32 mouse cellular contexts compared by ENCODE assay signal in genomic region chr16:26100167-26100566, GRCm38 (mm10). TPM values are rescaled to one million over a fixed set of nuclear protein-coding genes. Genes with fewer than 3 reads are reported as not detected.
A peak's percentile ranks its signal among the peaks of the same experiment; 100 is the strongest.
DNase-seq lines count a peak whose midpoint lies in the region; ATAC-seq and TF ChIP-seq lines count a peak whose summit lies in the region.
"Had no signal": no experiment of that assay in that cellular context is flagged by ENCODE, and none has a peak within 500 bp of the region (broad histone marks: within the 10 kb centered on the region; RNA-seq: fewer than 3 reads in every experiment).

No protein-coding gene starts in this region.

- no peak overlapping the region for H3K4me3 ChIP-seq in kidney, adult 2 months (ENCODE audit: insufficient read depth, low read depth, low read length)
- H3K4me3 ChIP-seq in kidney, embryonic 14.5 days (ENCODE audit: low read length), result no peak overlapping the region
- no peak overlapping the region for H3K4me3 ChIP-seq in midbrain, postnatal 0 days (ENCODE audit: low read depth, low read length)
- H3K4me3 ChIP-seq in midbrain, embryonic 13.5 days (replicated peaks), result no peak overlapping the region
- no peak overlapping the region for H3K4me3 ChIP-seq in myocyte
- H3K4me3 ChIP-seq: embryonic facial prominence, embryonic 12.5 days; forebrain, embryonic 13.5 days; gastrocnemius, adult 2 months; hindbrain, embryonic 13.5 days; limb, embryonic 13.5 days; lung, embryonic 15.5 days; midbrain, embryonic 12.5 days; neural tube, embryonic 13.5 days had no signal

- H3K9ac ChIP-seq in kidney, embryonic 14.5 days (ENCODE audit: low read depth, low read length), result no peak overlapping the region
- H3K9ac ChIP-seq in midbrain, postnatal 0 days (replicated peaks; ENCODE audit: low read length, poor library complexity, severe bottlenecking), result no peak overlapping the region
- H3K9ac ChIP-seq in midbrain, embryonic 13.5 days (replicated peaks), result no peak overlapping the region
- H3K9ac ChIP-seq: embryonic facial prominence, embryonic 12.5 days; forebrain, embryonic 13.5 days; hindbrain, embryonic 13.5 days; limb, embryonic 13.5 days; lung, embryonic 15.5 days; midbrain, embryonic 12.5 days; neural tube, embryonic 13.5 days had no signal

- no peaks in the 10 kb centered on the region for H3K27me3 ChIP-seq in kidney, adult 2 months (replicated peaks; ENCODE audit: control insufficient read depth, insufficient read depth, low read length)
- H3K27me3 ChIP-seq in kidney, embryonic 14.5 days (ENCODE audit: control insufficient read depth, insufficient read depth, low read length), result no peaks in the 10 kb centered on the region
- H3K27me3 ChIP-seq in midbrain, postnatal 0 days (ENCODE audit: insufficient read depth, low read length), result no peaks in the 10 kb centered on the region; the same call in 1 of the 2 replicates
- peaks cover 21% of the 10 kb centered on the region for H3K27me3 ChIP-seq in midbrain, embryonic 13.5 days
- no peaks in the 10 kb centered on the region for H3K27me3 ChIP-seq in myocyte (ENCODE audit: control insufficient read depth, insufficient read depth, insufficient read length)
- H3K27me3 ChIP-seq: embryonic facial prominence, embryonic 12.5 days; limb, embryonic 13.5 days; lung, embryonic 15.5 days; Patski had no signal

- H3ac ChIP-seq in myocyte (ENCODE audit: control insufficient read depth, insufficient read length), result no peak overlapping the region

- no peak overlapping the region for H3K4me2 ChIP-seq in kidney, embryonic 14.5 days (replicated peaks; ENCODE audit: low read depth, low read length)
- H3K4me2 ChIP-seq in midbrain, postnatal 0 days (ENCODE audit: low read depth, low read length, poor library complexity, severe bottlenecking), result no peak overlapping the region
- H3K4me2 ChIP-seq in midbrain, embryonic 13.5 days (replicated peaks), result no peak overlapping the region
- H3K4me2 ChIP-seq in myocyte (ENCODE audit: low read depth), result no peak overlapping the region
- H3K4me2 ChIP-seq: embryonic facial prominence, embryonic 12.5 days; forebrain, embryonic 13.5 days; heart, embryonic 11.5 days; hindbrain, embryonic 13.5 days; limb, embryonic 13.5 days; liver, embryonic 11.5 days; lung, embryonic 15.5 days; midbrain, embryonic 12.5 days; neural tube, embryonic 13.5 days had no signal

- H3K9me3 ChIP-seq in kidney, embryonic 14.5 days (ENCODE audit: control insufficient read depth, low read length), result no peaks in the 10 kb centered on the region
- H3K9me3 ChIP-seq in midbrain, postnatal 0 days (ENCODE audit: low read length), result no peaks in the 10 kb centered on the region
- no peaks in the 10 kb centered on the region for H3K9me3 ChIP-seq in midbrain, embryonic 13.5 days
- H3K9me3 ChIP-seq: embryonic facial prominence, embryonic 12.5 days; forebrain, embryonic 13.5 days; hindbrain, embryonic 13.5 days; limb, embryonic 13.5 days; lung, embryonic 15.5 days; midbrain, embryonic 12.5 days; neural tube, embryonic 13.5 days had no signal

- H3K79me2 ChIP-seq in myocyte (ENCODE audit: control insufficient read depth, insufficient read depth), result no peaks in the 10 kb centered on the region

- ATAC-seq in kidney, embryonic 14.5 days (ENCODE audit: low FRiP score, low TSS enrichment), result no peak
- ATAC-seq in midbrain, postnatal 0 days (ENCODE audit: low FRiP score), result no peak
- no peak for ATAC-seq in midbrain, embryonic 13.5 days
- ATAC-seq: forebrain, embryonic 13.5 days; Patski had no signal

- TF ChIP-seq CTCF in kidney, adult 2 months (conservative IDR thresholded peaks at IDR 0.05; ENCODE audit: insufficient read depth, insufficient read length, low read depth, low read length), result no peak
- no peak for TF ChIP-seq CTCF in midbrain, postnatal 0 days (IDR thresholded peaks at IDR 0.05)

- TF ChIP-seq POLR2A in kidney, adult 2 months (IDR thresholded peaks at IDR 0.05; ENCODE audit: low read depth, low read length), result no peak
- no peak for TF ChIP-seq POLR2A in myocyte (IDR thresholded peaks at IDR 0.05; ENCODE audit: insufficient read length, low read depth)

- H3K4me1 ChIP-seq in kidney, adult 2 months (ENCODE audit: control insufficient read depth, insufficient read depth, low read length), result peaks cover 26% of the 10 kb centered on the region; the same call in 1 of the 2 replicates
- H3K4me1 ChIP-seq in kidney, embryonic 14.5 days (ENCODE audit: control insufficient read depth, insufficient read depth, low read length), result 0 out of 2 replicates have a peak, but pooled peaks cover 8% of the 10 kb centered on the region
- H3K4me1 ChIP-seq in midbrain, postnatal 0 days (ENCODE audit: insufficient read depth, low read length), result no peaks in the 10 kb centered on the region
- H3K4me1 ChIP-seq in midbrain, embryonic 13.5 days (replicated peaks), result 0 out of 2 replicates have a peak, but pooled peaks cover 6% of the 10 kb centered on the region
- H3K4me1 ChIP-seq: forebrain, embryonic 13.5 days; hindbrain, embryonic 13.5 days; midbrain, embryonic 12.5 days; neural tube, embryonic 13.5 days had no signal

- 37% methylated on average over 4 of the region's 4 CpGs for WGBS in kidney, adult 2 months
- WGBS in kidney, embryonic 14.5 days, result 62% methylated on average over 4 of the region's 4 CpGs
- WGBS in midbrain, postnatal 0 days, result 32% methylated on average over 4 of the region's 4 CpGs
- WGBS in midbrain, embryonic 13.5 days, result 38% methylated on average over 4 of the region's 4 CpGs

- H3K36me3 ChIP-seq in kidney, adult 2 months (ENCODE audit: control insufficient read depth, insufficient read depth, low read length), result peaks cover 1% of the 10 kb centered on the region; the same call in 1 of the 2 replicates
- H3K36me3 ChIP-seq in kidney, embryonic 14.5 days (ENCODE audit: control insufficient read depth, insufficient read depth, low read length), result no peaks in the 10 kb centered on the region
- H3K36me3 ChIP-seq in midbrain, postnatal 0 days (ENCODE audit: insufficient read depth, low read length), result no peaks in the 10 kb centered on the region
- no peaks in the 10 kb centered on the region for H3K36me3 ChIP-seq in midbrain, embryonic 13.5 days
- H3K36me3 ChIP-seq in myocyte (ENCODE audit: control insufficient read depth, insufficient read depth), result no peaks in the 10 kb centered on the region
- H3K36me3 ChIP-seq: embryonic facial prominence, embryonic 12.5 days; G1E; hindbrain, embryonic 13.5 days; limb, embryonic 13.5 days; lung, embryonic 15.5 days; midbrain, embryonic 12.5 days; neural tube, embryonic 13.5 days had no signal

- peak overlapping the region; percentile 67; the same call in 1 of the 2 replicates for H3K27ac ChIP-seq in kidney, adult 2 months (ENCODE audit: insufficient read depth, low read depth, low read length)
- no peak overlapping the region for H3K27ac ChIP-seq in kidney, embryonic 14.5 days (ENCODE audit: low read depth, low read length)
- no peak overlapping the region for H3K27ac ChIP-seq in midbrain, postnatal 0 days (ENCODE audit: low read depth, low read length)
- H3K27ac ChIP-seq in midbrain, embryonic 13.5 days, result no peak overlapping the region
- H3K27ac ChIP-seq: embryonic facial prominence, embryonic 12.5 days; forebrain, embryonic 13.5 days; gastrocnemius, adult 2 months; hindbrain, embryonic 13.5 days; limb, embryonic 13.5 days; lung, embryonic 15.5 days; midbrain, embryonic 12.5 days; neural tube, embryonic 13.5 days had no signal

- peak; percentile 18 for DNase-seq in embryo, embryonic 10.5 days (ENCODE audit: low spot score)
- DNase-seq in embryo, embryonic 9.5 days (ENCODE audit: extremely low spot score), result no peak
- DNase-seq in kidney, adult 2 months, result no peak
- peak; percentile 57 for DNase-seq in midbrain, postnatal 0 days (ENCODE audit: low spot score)
- DNase-seq in frontal cortex, postnatal 10 days (ENCODE audit: low spot score in 2 of 2), result no peak
- DNase-seq: adrenal gland, postnatal 14 days; cerebellum, adult 11-12 months; cerebellum, adult 9-11 months; gastrocnemius, adult 2 months; gastrocnemius, postnatal 36 days; heart, adult 18-20 months; heart, postnatal 36 days; kidney, adult 8-10 months; kidney, postnatal 14 days; retina, postnatal 1 day; right cerebral cortex, postnatal 14 days; thymus, postnatal 14 days had no signal

TF ChIP-seq in myocyte, 11 proteins besides CTCF, POLR2A, EP300 and RAD21:
- TF ChIP-seq REST (IDR thresholded peaks at IDR 0.05; ENCODE audit: insufficient read depth, insufficient read length) (no peak), CEBPB (IDR thresholded peaks at IDR 0.05; ENCODE audit: insufficient read depth, poor library complexity, severe bottlenecking) (no peak), USF1 (IDR thresholded peaks at IDR 0.05; ENCODE audit: low read depth) (no peak), TCF3 (IDR thresholded peaks at IDR 0.05; ENCODE audit: insufficient read length, low read depth) (no peak), SRF (IDR thresholded peaks at IDR 0.05; ENCODE audit: control insufficient read depth, insufficient read length, low read depth) (no peak), MYOG (IDR thresholded peaks at IDR 0.05; ENCODE audit: control insufficient read depth in 1 of 3, insufficient read depth in 1 of 3, insufficient read length in 2 of 3, low read depth in 2 of 3) (peak in 2 of 3 experiments; percentile 8 to 20), TCF12 (IDR thresholded peaks at IDR 0.05; ENCODE audit: insufficient read depth, poor library complexity, severe bottlenecking) (no peak), MYOD1 (IDR thresholded peaks at IDR 0.05; ENCODE audit: control insufficient read depth in 1 of 3, insufficient read length in 2 of 3, low read depth in 2 of 3) (peak in 2 of 3 experiments; percentile 35 to 39)

RNA-seq across cellular contexts. Expression of gene P3h2, which starts 5.4 kb away (rescaled TPM):
- polyA plus RNA-seq in kidney, adult 2 months (2012; rRNA removed), result 54.0 and 60.1 TPM in 2 replicates
- 4.5 and 9.5 TPM in 2 replicates for polyA plus RNA-seq in kidney, embryonic 14.5 days (2014; fragmentation: Nextera tagmentation; extraction: Ambion mirVana)
- total RNA-seq in midbrain, postnatal 0 days (2014; rRNA removed), result 1.3 and 2.0 TPM in 2 replicates
- polyA plus RNA-seq in midbrain, postnatal 0 days (2015; fragmentation: Nextera tagmentation; extraction: Ambion mirVana), result 0.42 and 0.43 TPM in 2 replicates
- 0.13 and 0.36 TPM in 2 replicates for polyA plus RNA-seq in midbrain, embryonic 13.5 days (2015; fragmentation: Nextera tagmentation; extraction: Ambion mirVana)
- polyA plus RNA-seq in myocyte (2012; fragmentation: generic; extraction: Trizol), result 0.88 TPM
- total RNA-seq: G1E; megakaryocyte progenitor cell, adult 5-6 weeks had no signal
- polyA plus RNA-seq: G1E had no signal

Comparison
In these comparisons a context has a peak if more than half of its experiments do, and no peak if none do; other contexts are left out.
1. DNase-seq: peak in embryo, embryonic 10.5 days (single experiment) and midbrain, postnatal 0 days (single experiment); none in embryo, embryonic 9.5 days (single experiment), kidney, adult 2 months (single experiment) and frontal cortex, postnatal 10 days (0 of 2).